Mouse (Mus musculus) midbrain, embryonic 12.5 days (tissue): ENCODE measurements around the gene Proser3. TPM values are rescaled to one million over a fixed set of nuclear protein-coding genes. Genes with fewer than 3 reads are reported as not detected.
A peak's percentile ranks its signal among the peaks of the same experiment; 100 is the strongest.

Experiments used
- ATAC-seq: fragments of 200-750 bp; cut with Nextera tagmentation; 2 replicates; pipeline ENCODE4 v1.8.0; 2017; ENCODE audit warnings: low read depth, moderate TSS enrichment, moderate library complexity; ENCODE audit not compliant: low FRiP score
- H3K27ac ChIP-seq: fragments of 300-500 bp; sonication (generic); replicated peaks from 2 replicates; pipeline ENCODE4 v1.5.1; 2016; ENCODE audit warnings: mild to moderate bottlenecking
- H3K27me3 ChIP-seq: fragments of 300-500 bp; sonication (generic); 2 replicates; pipeline ENCODE4 v1.6.1; 2016; ENCODE audit warnings: mild to moderate bottlenecking
- H3K36me3 ChIP-seq: fragments of 300-500 bp; sonication (generic); 2 replicates; pipeline ENCODE4 v1.6.1; 2016
- H3K4me1 ChIP-seq: fragments of 300-500 bp; sonication (generic); 2 replicates; pipeline ENCODE4 v1.6.1; 2016
- H3K4me2 ChIP-seq: fragments of 300-500 bp; sonication (generic); replicated peaks from 2 replicates; pipeline ENCODE4 v1.6.1; 2016; ENCODE audit warnings: mild to moderate bottlenecking, moderate library complexity
- H3K4me3 ChIP-seq: fragments of 300-500 bp; sonication (generic); 2 replicates; pipeline ENCODE4 v1.5.1; 2016; ENCODE audit warnings: mild to moderate bottlenecking
- H3K9ac ChIP-seq: fragments of 300-500 bp; sonication (generic); replicated peaks from 2 replicates; pipeline ENCODE4 v1.6.1; 2016; ENCODE audit warnings: mild to moderate bottlenecking, moderate library complexity
- H3K9me3 ChIP-seq: fragments of 300-500 bp; sonication (generic); 2 replicates; pipeline ENCODE4 v1.6.1; 2016; ENCODE audit warnings: mild to moderate bottlenecking
- WGBS: fragments of 180-500 bp; shearing (Covaris S2); methylation state at CpG from one replicate; pipeline ENCODE4 v1.1.7; 2016; 5-methylcytosine and 5-hydroxymethylcytosine counted together
- polyA plus RNA-seq: library from polyadenylated mRNA; unstranded; fragments of >200 nt; fragmentation: Nextera tagmentation; extraction: Ambion mirVana; gene quantifications from 2 replicates; pipeline ENCODE4 v1.2.1, GENCODE M21; 2016

The Proser3 gene
- polyA plus RNA-seq, 1 experiment from 2014 or later, result 15.1 TPM

DNA sequence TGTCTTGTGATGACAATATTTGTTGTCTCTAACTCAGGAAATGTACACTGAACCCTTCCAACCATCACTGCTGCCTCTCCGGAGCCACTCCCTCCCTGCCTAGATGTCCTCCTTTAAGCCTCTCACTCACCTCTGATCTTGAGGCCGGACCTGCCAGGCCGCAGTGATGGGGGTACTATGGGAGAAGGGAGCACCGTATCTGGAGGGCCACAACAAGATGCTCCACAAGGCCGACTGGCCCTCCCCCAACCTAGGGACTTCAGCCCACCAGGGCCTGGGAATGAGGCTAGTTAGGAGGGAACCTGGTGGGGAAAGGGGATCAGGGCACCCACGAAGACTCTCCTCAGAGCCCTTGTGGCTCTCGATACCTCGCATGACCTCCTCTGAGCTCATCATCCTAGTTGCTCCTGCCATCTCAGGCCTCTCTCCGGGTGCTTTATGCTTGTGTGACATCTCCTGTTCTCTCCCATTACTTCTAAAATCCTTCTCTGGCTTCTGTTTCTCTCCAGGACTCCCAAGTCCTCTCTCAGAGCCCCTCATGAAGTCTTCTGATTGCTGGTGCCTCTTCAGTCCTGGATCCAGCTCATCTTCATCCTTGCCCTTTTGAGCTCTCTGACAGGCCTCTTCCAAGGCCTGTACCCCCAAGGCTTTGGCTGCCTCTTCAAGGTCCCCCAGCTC is 39.0 kb upstream of the Proser3 start:
- no peak overlapping the region for H3K9ac ChIP-seq
- no peaks in the 10 kb centered on the region for H3K27me3 ChIP-seq
- 86% methylated on average over 9 of the region's 9 CpGs for WGBS
- H3K4me1 ChIP-seq, result peaks cover 25% of the 10 kb centered on the region
- no peak for ATAC-seq
- H3K4me2 ChIP-seq, result no peak overlapping the region
- 0 out of 2 replicates have a peak overlapping the region, but pooled peaks have one; percentile 20 for H3K27ac ChIP-seq
- no peak overlapping the region for H3K4me3 ChIP-seq
- peaks cover 9% of the 10 kb centered on the region for H3K36me3 ChIP-seq
- H3K9me3 ChIP-seq, result no peaks in the 10 kb centered on the region

DNA sequence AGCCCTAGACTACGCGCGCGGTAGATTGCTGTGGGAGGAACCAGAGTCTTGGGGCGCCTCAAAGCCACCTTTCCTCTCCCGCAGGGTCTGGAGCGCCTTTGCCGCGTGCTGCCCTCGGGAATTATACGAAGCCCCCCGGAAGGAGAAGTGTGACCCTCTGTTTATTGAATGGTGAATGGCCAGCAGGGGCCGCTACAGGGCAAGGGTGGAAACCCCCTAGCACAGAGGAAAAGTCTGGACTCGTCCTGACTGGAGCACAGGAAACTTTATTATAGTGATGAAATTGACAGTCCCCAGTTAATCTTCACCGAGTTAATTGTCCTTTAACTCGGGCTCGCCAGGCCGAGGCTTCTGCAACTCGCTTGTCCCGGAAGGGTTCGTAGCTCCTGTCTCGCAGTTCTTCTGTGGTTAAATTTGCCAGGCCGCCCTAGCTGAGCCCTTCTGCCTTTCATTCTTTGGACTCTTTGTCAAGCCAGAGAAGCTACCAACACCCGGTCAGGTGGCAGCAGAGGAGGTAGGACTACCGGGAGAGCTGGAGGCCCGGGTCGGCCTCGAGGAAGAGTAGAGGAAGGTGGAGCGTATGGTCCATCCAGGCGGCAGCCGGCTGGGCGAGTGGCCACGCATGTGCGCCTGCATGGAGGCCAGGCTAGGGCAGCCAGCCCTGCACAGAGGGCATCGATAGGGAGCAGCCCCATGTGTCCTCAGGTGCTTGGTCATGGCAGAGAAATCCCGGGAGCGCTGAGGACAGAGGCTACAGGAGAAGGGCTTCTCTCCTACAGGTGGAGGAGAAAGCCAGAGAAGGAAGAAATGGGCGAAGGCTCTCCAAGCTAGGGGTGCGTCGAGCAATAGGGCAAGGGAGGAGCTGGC is 37.6 kb upstream of the Proser3 start:
- Histone ChIP-seq H3K9me3 (no peaks in the 10 kb centered on the region), H3K4me2 (peak overlapping the region; percentile 90), H3K27ac (peak overlapping the region; percentile 94), H3K4me3 (peak overlapping the region; percentile 98), H3K36me3 (peaks cover 23% of the 10 kb centered on the region), H3K27me3 (no peaks in the 10 kb centered on the region), H3K4me1 (peaks cover 23% of the 10 kb centered on the region), H3K9ac (peak overlapping the region; percentile 62)
- 29% methylated on average over 39 of the region's 40 CpGs for WGBS
- ATAC-seq, result peak; percentile 35

DNA sequence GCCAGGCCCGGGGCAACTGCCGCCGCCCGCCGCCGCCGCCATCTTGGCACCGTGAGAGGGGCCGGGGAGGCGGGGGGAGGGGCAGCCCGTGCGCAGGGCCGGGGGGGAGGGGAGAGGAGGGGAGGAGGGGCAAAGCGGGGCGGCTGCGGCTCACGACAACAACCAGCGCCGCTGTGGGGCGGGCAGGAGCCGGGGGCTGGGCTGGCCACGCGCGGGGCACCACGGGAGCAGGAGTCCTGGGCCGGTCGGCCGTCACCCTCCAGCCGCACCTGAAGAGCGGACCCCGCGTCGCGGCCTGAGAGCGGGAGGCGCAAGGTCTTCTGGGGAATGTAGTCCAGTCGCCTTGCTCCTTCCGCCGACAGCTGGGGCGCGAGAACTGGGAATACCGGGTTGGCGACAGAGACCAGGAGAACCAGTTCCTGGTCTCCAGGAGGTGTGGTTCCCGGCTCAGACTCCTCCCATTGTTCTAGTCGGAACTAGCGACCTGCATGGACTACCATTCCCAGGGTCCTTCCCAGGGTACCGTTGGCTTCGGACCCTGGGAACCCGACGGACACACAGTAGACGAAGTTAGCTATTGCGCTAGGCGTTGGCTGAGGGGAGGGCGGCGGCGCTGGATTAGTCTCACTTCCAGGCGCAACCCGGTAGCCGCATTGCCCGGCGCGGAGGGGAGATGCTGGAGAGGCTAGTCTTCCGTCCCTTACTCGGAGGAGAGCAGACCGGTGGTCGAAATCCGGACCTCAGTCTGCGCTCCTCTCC is 36.8 kb upstream of the Proser3 start, which contains the start of gene Kmt2b:
TSS of gene Kmt2b (minus strand) at position 51 of the 759 bp plus-strand sequence.
- under 1% methylated on average over 58 of the region's 68 CpGs for WGBS
- ATAC-seq, result peak; percentile 96

DNA sequence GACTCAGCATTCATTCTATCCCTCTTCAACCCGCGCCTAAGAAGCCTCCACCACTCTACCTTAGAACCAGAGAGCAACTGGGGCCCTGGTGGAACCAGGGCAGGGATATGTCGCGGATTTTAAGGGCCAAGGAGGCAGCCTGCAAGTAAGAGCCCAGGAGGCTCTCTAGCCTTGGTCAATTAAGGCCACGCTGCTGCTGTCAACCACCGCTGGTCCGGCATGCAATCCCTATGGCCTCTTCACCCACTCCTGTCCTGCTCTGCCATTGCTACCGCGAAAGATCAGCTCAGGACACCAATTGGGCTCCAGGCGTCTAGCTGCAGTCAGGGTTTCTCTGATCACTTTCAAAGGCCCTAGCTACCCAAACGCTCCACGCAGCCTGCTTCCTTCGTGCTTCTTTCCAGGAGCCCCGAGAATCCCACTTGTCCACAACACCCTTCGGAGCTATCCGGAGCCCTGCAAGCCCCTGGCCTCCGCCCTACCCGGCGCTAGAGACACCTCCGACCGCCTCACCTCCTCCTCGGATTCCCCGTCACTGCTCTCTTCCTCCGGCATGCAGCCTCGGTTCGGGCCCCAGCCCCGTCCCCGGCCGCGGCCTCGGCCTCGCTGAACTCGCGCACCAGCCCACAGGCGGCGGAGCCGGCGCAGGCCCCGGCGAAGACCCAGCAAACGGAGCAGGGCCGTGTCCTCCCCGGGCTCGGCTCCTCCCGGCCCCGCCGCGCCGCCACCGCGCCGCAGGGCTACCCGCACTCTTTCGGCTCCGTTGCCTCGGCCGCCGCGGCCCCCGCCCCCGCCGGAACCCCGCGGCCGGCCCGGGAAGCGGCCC is 36.0 kb upstream of the Proser3 start:
- peak; percentile 39 for ATAC-seq
- Histone ChIP-seq H3K4me1 (peaks cover 23% of the 10 kb centered on the region), H3K9ac (peak overlapping the region; percentile 100), H3K9me3 (no peaks in the 10 kb centered on the region), H3K36me3 (peaks cover 39% of the 10 kb centered on the region), H3K27ac (peak overlapping the region; percentile 94), H3K4me2 (peak overlapping the region; percentile 90), H3K4me3 (peak overlapping the region; percentile 98), H3K27me3 (no peaks in the 10 kb centered on the region)
- WGBS, result under 1% methylated on average over 61 of the region's 67 CpGs

More for the DNA sequence above, 36.8 kb upstream of the Proser3 start, which contains the start of gene Kmt2b:
- peaks cover 23% of the 10 kb centered on the region for H3K4me1 ChIP-seq
- peak within 1 kb of the TSS; percentile 98 for H3K4me3 ChIP-seq
- peak within 1 kb of the TSS; percentile 94 for H3K27ac ChIP-seq
- peak within 1 kb of the TSS; percentile 90 for H3K4me2 ChIP-seq
- H3K27me3 ChIP-seq, result no peaks in the 10 kb centered on the region
- H3K9ac ChIP-seq, result peak within 1 kb of the TSS; percentile 100
- no peaks in the 10 kb centered on the region for H3K9me3 ChIP-seq
- H3K36me3 ChIP-seq, result peaks cover 31% of the 10 kb centered on the region

DNA sequence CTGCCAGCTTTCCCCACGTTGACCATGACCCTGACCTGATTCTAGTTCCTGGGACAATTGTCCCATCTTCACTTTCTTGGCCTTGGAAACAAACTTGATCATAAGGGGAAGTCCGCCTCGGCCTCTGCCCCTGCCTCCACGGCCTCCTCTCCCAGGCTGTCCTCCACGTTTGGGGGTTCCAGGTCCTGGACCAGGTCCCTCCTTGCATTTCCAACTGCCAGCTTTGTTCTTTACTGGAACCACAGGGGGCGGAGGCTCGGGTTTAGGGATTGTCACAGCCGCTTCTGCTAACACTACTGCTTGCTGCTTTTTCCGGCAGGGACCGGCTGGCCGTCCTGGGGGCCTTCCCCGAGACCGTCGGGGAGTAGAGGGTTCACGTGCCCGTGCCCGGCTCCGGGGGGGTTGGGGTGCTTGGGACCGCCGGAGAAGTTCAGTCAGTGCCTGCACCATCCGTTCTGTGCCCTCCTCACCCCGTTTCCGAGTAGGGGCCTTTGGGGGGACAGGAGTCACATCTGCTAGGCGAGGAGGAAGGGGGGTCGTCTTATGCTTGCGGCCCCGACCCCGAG is 34.4 kb upstream of the Proser3 start:
- 89% methylated on average over 28 of the region's 28 CpGs for WGBS
- Histone ChIP-seq H3K27me3 (no peaks in the 10 kb centered on the region), H3K9me3 (no peaks in the 10 kb centered on the region), H3K36me3 (peaks cover 54% of the 10 kb centered on the region), H3K9ac (no peak overlapping the region), H3K4me3 (peak overlapping the region; percentile 98), H3K4me1 (peaks cover 23% of the 10 kb centered on the region), H3K4me2 (peak overlapping the region; percentile 90), H3K27ac (no peak overlapping the region)
- ATAC-seq, result no peak

DNA sequence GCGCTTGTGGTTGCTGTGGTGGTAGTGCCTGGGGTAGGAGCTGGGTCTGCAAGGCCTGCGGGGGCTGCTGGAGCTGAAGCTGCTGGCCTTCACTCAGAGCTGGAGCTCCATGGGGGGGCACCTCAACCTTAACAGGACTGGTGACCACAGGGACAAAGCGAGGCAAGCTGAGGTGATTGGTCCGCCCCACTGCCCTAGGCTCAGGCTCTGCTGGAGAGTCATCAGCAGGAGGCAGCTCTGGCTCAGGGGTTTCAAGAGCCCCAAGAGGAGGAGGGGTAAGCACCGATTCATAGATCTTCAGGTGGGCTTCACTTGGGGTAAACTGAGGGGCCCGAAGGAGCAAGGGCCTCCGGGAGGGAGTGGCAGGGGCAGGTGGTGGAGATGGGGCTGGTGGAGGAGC is 33.1 kb upstream of the Proser3 start:
- Histone ChIP-seq H3K9me3 (no peaks in the 10 kb centered on the region), H3K4me1 (peaks cover 22% of the 10 kb centered on the region), H3K36me3 (peaks cover 66% of the 10 kb centered on the region), H3K4me2 (no peak overlapping the region), H3K4me3 (no peak overlapping the region), H3K9ac (no peak overlapping the region), H3K27ac (no peak overlapping the region), H3K27me3 (no peaks in the 10 kb centered on the region)
- 97% methylated on average over 7 of the region's 7 CpGs for WGBS
- no peak for ATAC-seq

DNA sequence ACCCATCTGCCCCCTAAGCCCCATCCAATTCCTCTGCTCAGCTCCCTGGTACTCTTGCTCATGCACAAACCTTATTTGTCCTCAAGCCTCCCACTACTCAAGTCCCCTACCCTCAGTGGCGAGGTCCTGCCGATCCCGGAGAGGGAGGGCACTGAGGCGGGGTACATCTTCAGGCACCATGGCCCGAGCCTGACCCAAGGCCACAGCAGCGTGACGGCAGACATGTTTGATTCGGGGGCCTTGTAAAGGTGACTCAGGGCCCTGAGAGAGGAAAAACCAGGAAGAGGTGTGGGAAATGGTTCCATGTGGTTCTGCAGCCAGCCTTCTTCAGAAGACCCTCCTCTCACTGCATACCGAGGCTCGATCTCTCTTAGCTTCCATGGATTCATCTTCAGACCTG is 32.2 kb upstream of the Proser3 start:
- 93% methylated on average over 10 of the region's 10 CpGs for WGBS
- Histone ChIP-seq H3K9me3 (no peaks in the 10 kb centered on the region), H3K4me1 (peaks cover 16% of the 10 kb centered on the region), H3K27ac (no peak overlapping the region), H3K4me2 (no peak overlapping the region), H3K9ac (no peak overlapping the region), H3K36me3 (peaks cover 75% of the 10 kb centered on the region), H3K4me3 (no peak overlapping the region), H3K27me3 (no peaks in the 10 kb centered on the region)
- no peak for ATAC-seq

DNA sequence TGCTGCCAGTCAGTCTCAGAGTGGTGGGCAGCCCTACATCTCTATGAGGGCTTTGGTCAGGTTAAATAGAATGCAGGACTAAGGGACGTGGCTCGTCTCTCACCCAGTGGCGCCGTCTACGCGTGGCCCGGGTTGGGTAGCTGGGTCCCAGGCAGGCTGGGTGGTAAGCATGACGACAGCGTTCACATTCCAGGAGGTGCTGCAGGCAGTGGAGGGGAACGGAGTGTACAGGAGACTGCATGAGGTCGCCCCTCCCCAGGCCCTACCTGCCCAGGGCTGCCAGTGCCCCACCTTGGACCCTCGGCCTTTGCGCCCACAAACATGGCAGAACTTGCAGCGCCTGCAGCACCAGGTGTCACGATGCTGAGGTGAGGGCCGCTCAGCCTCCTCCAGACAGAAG is 29.4 kb upstream of the Proser3 start:
- Histone ChIP-seq H3K27me3 (no peaks in the 10 kb centered on the region), H3K27ac (no peak overlapping the region), H3K9me3 (no peaks in the 10 kb centered on the region), H3K36me3 (peaks cover 98% of the 10 kb centered on the region), H3K4me1 (peaks cover 3% of the 10 kb centered on the region), H3K9ac (no peak overlapping the region), H3K4me3 (no peak overlapping the region), H3K4me2 (no peak overlapping the region)
- ATAC-seq, result no peak
- WGBS, result 95% methylated on average over 16 of the region's 16 CpGs

DNA sequence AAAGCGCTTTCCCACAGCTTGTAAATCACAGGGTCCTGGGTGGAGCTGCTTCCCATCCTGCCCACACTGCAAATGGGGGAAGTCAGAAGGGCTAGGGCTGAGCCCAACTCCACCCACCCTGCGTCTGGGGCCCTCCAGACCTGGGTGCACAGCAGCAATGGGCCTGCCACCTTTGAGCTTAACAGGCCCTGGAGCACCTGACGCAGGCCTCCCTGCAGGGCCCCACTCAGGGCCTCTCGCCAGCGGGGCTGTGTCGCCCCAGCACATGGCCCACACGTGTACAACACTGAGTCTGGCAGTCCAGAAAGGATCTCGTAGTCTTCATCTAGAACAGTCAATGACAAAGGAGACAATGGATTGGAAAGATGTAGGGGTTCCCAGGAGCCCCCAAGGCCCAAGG is 27.9 kb upstream of the Proser3 start:
- Histone ChIP-seq H3K27ac (no peak overlapping the region), H3K4me1 (no peaks in the 10 kb centered on the region), H3K27me3 (no peaks in the 10 kb centered on the region), H3K9me3 (no peaks in the 10 kb centered on the region), H3K4me3 (no peak overlapping the region), H3K36me3 (peaks cover 98% of the 10 kb centered on the region), H3K4me2 (no peak overlapping the region), H3K9ac (no peak overlapping the region)
- no peak for ATAC-seq
- WGBS, result 96% methylated on average over 8 of the region's 8 CpGs

DNA sequence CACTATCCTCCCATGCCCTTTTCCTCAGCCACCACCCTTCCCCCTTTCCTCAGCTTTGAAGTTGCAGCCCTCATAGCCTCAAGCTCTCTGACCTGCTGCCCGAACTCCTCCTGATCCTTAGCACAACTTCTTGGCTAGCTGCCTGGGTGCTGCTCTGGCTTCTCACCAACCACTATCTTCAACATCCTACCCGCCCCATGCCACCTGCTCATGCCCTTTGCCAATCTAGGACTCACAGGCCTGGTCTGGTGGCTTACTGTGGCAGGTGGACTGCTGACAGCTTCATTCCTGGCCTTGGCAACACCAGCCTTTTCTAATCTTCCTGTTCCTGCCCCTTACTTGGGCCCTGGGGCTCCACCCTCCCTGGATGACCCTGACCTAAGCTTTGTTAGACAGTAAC is 20.9 kb upstream of the Proser3 start:
- Histone ChIP-seq H3K4me1 (no peaks in the 10 kb centered on the region), H3K4me2 (no peak overlapping the region), H3K9me3 (no peaks in the 10 kb centered on the region), H3K36me3 (peaks cover 97% of the 10 kb centered on the region), H3K4me3 (no peak overlapping the region), H3K9ac (no peak overlapping the region), H3K27me3 (no peaks in the 10 kb centered on the region), H3K27ac (no peak overlapping the region)
- ATAC-seq, result no peak
- 87% methylated on average over 2 of the region's 2 CpGs for WGBS

DNA sequence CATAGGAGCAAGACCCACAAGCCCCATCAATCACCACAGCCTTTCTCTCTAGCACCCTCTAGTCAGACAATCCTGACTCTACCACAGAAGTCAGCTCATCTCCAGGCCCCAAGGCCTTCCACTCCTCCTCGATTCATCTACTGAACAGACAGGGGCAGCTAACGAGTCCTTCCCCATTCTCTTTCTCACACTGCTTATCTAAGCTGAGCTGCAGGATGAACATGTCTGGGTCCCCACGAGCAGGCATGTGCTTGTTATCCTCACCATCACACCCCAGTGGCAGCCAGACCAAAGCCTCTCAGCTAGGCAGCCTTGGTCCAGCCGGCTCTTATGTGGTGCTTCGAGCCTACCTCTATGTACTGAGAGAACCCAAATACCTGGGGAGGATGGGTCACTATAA is 20.3 kb upstream of the Proser3 start:
- ATAC-seq, result no peak
- Histone ChIP-seq H3K9ac (no peak overlapping the region), H3K9me3 (no peaks in the 10 kb centered on the region), H3K4me2 (no peak overlapping the region), H3K4me3 (no peak overlapping the region), H3K27ac (no peak overlapping the region), H3K36me3 (peaks cover 96% of the 10 kb centered on the region), H3K27me3 (no peaks in the 10 kb centered on the region), H3K4me1 (no peaks in the 10 kb centered on the region)
- WGBS, result 89% methylated on average over 5 of the region's 5 CpGs
